Mouse (Mus musculus) gastrocnemius, postnatal 10 days (tissue): ENCODE data around the gene Pmm2. TPM values are rescaled to one million over a fixed set of nuclear protein-coding genes. Genes with fewer than 3 reads are reported as not detected.

Experiments used
- DNase-seq: peaks from one replicate; pipeline ENCODE4 v3.0.0; 2021; ENCODE audit warnings: mixed read lengths
- microRNA-seq, 2 experiments: library from miRNA; unstranded; fragments of <30 nt; microRNA quantifications; one replicate each; pipeline ENCODE4 v1.2.0; 2021
- total RNA-seq, 2 experiments: library from RNA; stranded (reverse); gene quantifications; 2 replicates each; pipeline ENCODE4 v1.2.3; 2021

Gene Pmm2
- total RNA-seq, 2 experiments from 2014 or later = 29.1 to 30.7 TPM

- DNase-seq = no peak
Measured at GRCm38 (mm10) chr16:8679780-8680179, 42.3 kb downstream of the Pmm2 start.

- no peak for DNase-seq
Measured at GRCm38 (mm10) chr16:8680470-8680869, 43.0 kb downstream of the Pmm2 start, which contains the start of gene Gm5767. Gene Gm5767, plus strand, starts transcription at chr16:8680770.

- DNase-seq = no peak
Measured at GRCm38 (mm10) chr16:8685087-8685486, 47.6 kb downstream of the Pmm2 start.

GRCm38 (mm10) chr16:8686121-8686870 lies 48.8 kb downstream of the Pmm2 start:
- peak; percentile 73 for DNase-seq

- DNase-seq = no peak
Measured at GRCm38 (mm10) chr16:8686871-8687535, 49.5 kb downstream of the Pmm2 start.

GRCm38 (mm10) chr16:8687559-8688112 lies 50.2 kb downstream of the Pmm2 start:
- no peak for DNase-seq

- DNase-seq = peak; percentile 47
Measured at GRCm38 (mm10) chr16:8689979-8690656, 52.6 kb downstream of the Pmm2 start.

- no peak for DNase-seq
Measured at GRCm38 (mm10) chr16:8691206-8691605, 53.7 kb downstream of the Pmm2 start.

GRCm38 (mm10) chr16:8699556-8699955 lies 62.1 kb downstream of the Pmm2 start:
- DNase-seq = no peak

GRCm38 (mm10) chr16:8700586-8700985 lies 63.1 kb downstream of the Pmm2 start:
- no peak for DNase-seq

- no peak for DNase-seq
Measured at GRCm38 (mm10) chr16:8711998-8712397, 74.5 kb downstream of the Pmm2 start.

Small RNA genes within 50 kb of the gene (microRNA-seq; reads per million reads assigned to microRNA genes)
- gene Gm22137 = 0 reads per million in 2 experiments

Other genes starting within 250 kb of the Pmm2 start
- gene Tmem114, start 212.5 kb upstream of the Pmm2 start, total RNA-seq = not detected
- gene Mettl22, start 166.9 kb upstream of the Pmm2 start, total RNA-seq = 10 to 100 TPM; 56.5 to 69.3 TPM
- gene Abat, start 124.2 kb upstream of the Pmm2 start, total RNA-seq = 1 to 10 TPM; 6.8 to 7.1 TPM
- gene Tmem186, start within 50 bp of the Pmm2 start, total RNA-seq = 1 to 10 TPM; 8.6 to 9.2 TPM
- gene Carhsp1, start 34.5 kb downstream of the Pmm2 start, total RNA-seq = 10 to 100 TPM; 22.3 to 25.9 TPM
- not detected for gene Gm5767, start 43.1 kb downstream of the Pmm2 start, total RNA-seq
- 10 to 100 TPM; 57.8 to 67.7 TPM for gene Usp7, start 154.6 kb downstream of the Pmm2 start, total RNA-seq
- gene 1810013L24Rik, start 192.4 kb downstream of the Pmm2 start, total RNA-seq = 10 to 100 TPM; 64.1 to 68.9 TPM